Mouse (Mus musculus): Measurements from ENCODE around the gene Pax3.

GRCm38 (mm10) chr1:78195771-78196712 is 892 bp downstream of the Pax3 start:
- no peak for TF ChIP-seq GATA1 (IDR thresholded peaks at IDR 0.05; ENCODE audit: low read length)
- no peak for TF ChIP-seq TAL1 (IDR thresholded peaks at IDR 0.05; ENCODE audit: low read length)
